Mouse (Mus musculus) midbrain, embryonic 15.5 days (tissue): ENCODE data around the gene Parg. TPM values are rescaled to one million over a fixed set of nuclear protein-coding genes. Genes with fewer than 3 reads are reported as not detected.

ENCODE experiments used
- ATAC-seq: fragments of 200-750 bp; cut with Nextera tagmentation; replicated peaks from 2 replicates; pipeline ENCODE4 v1.8.0; 2017; ENCODE audit warnings: moderate TSS enrichment
- H3K27ac ChIP-seq: fragments of 300-500 bp; sonication (generic); 2 replicates; pipeline ENCODE4 v1.5.1; 2015; ENCODE audit warnings: mild to moderate bottlenecking, inconsistent platforms
- H3K27me3 ChIP-seq: fragments of 300-500 bp; sonication (generic); replicated peaks from 2 replicates; pipeline ENCODE4 v1.6.1; 2015; ENCODE audit warnings: inconsistent platforms
- H3K36me3 ChIP-seq: fragments of 300-500 bp; sonication (generic); replicated peaks from 2 replicates; pipeline ENCODE4 v1.6.1; 2015; ENCODE audit warnings: inconsistent platforms
- H3K4me1 ChIP-seq: fragments of 300-500 bp; sonication (generic); 2 replicates; pipeline ENCODE4 v1.6.1; 2015; ENCODE audit warnings: inconsistent platforms
- H3K4me2 ChIP-seq: fragments of 300-500 bp; sonication (generic); 2 replicates; pipeline ENCODE4 v1.6.1; 2015; ENCODE audit warnings: inconsistent platforms, mild to moderate bottlenecking, moderate library complexity
- H3K4me3 ChIP-seq: fragments of 300-500 bp; sonication (generic); 2 replicates; pipeline ENCODE4 v1.5.1; 2015; ENCODE audit warnings: mild to moderate bottlenecking, inconsistent platforms
- H3K9ac ChIP-seq: fragments of 300-500 bp; sonication (generic); 2 replicates; pipeline ENCODE4 v1.6.1; 2015; ENCODE audit warnings: mild to moderate bottlenecking, inconsistent platforms
- H3K9me3 ChIP-seq: fragments of 300-500 bp; sonication (generic); 2 replicates; pipeline ENCODE4 v1.6.1; 2016; ENCODE audit warnings: inconsistent platforms
- WGBS: fragments of 180-500 bp; shearing (Covaris S2); methylation state at CpG from one replicate; pipeline ENCODE4 v1.1.7; 2015; ENCODE audit warnings: mixed read lengths; 5-methylcytosine and 5-hydroxymethylcytosine counted together
- polyA plus RNA-seq: library from polyadenylated mRNA; unstranded; fragments of >200 nt; fragmentation: Nextera tagmentation; extraction: Ambion mirVana; gene quantifications from 2 replicates; pipeline ENCODE4 v1.2.1, GENCODE M21; 2015

Parg gene
- 35.8 and 36.5 TPM in 2 replicates for polyA plus RNA-seq

DNA sequence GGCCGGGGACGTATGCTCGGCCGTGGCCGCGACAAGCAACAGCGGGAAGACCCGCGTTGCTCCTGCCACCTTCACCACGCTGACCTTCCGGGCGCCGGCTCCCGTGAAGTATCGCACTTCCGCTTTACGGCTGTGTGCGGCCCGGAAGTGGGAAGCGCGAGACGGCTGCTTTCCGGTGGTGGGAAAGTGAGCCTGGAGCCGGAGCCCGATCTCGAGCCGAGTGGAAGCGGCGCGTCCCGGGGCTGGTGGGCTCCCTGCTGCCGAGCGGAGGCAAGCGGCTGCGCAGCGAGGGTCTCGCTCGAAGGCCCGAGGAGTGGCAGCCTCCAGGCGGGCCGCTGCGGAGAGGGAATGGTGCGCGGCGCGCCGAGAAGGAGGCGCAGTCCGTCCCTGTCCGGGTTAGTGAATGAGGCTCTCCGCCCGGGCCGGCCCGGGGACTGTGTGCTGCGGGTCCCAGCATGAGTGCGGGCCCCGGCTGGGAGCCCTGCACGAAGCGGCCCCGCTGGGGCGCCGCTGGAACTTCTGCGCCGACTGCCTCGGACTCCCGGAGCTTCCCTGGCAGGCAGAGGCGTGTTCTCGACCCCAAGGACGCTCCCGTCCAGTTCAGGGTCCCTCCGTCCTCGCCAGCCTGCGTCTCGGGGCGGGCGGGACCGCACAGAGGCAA, at the start of gene Parg, which contains the start of gene Timm23:
Gene Parg, plus strand, starts transcription at position 159 of the 661 bp plus-strand sequence.
Gene Timm23, minus strand, starts transcription at position 108 of the 661 bp plus-strand sequence.
- H3K36me3 ChIP-seq = peaks cover 11% of the 10 kb centered on the region
- H3K9ac ChIP-seq = peak within 1 kb of the TSS; percentile 82
- H3K4me1 ChIP-seq = peaks cover 29% of the 10 kb centered on the region
- peak within 1 kb of the TSS; percentile 76 for H3K27ac ChIP-seq
- peak within 1 kb of the TSS; percentile 90 for H3K4me2 ChIP-seq
- under 1% methylated on average over 72 of the region's 77 CpGs for WGBS
- no peaks in the 10 kb centered on the region for H3K27me3 ChIP-seq
- no peaks in the 10 kb centered on the region for H3K9me3 ChIP-seq
- peak within 1 kb of the TSS; percentile 91 for H3K4me3 ChIP-seq
- peak; percentile 95 for ATAC-seq

DNA sequence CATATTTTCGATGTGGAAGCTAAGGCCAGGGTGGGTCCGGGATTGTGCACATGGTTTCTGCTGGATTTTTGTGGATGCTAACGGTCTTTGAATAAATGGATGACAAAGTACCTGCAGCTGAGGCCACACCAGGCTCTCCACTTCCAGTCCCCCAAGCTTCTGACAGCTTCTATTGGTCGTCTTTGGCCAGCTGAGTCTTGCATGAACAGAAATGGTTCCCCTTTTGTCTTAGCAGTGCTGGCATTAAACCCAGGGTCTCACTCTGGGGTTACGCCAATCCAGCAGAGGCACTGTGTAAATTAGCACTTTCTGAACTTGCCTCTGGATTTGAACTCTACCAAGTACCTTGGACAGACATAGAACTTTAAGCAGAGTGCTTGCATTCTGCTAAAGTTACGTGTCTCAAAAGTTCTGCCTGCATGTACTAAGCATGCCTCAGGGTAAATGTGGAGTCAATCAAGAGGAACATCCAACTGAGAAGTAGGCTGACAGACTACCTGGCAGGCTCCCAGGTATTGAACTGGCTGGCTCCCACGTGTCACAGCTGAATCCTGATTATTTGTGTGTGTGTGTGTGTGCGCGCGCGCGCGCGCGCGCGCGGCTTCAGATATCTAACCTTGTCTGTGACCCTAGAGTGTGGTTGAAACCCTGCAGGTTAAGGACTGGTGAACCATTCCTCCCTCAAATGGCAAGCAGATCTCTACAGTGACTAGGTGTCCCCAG, 49.3 kb upstream of the Parg start:
- H3K9ac ChIP-seq = no peak overlapping the region
- no peak overlapping the region for H3K4me2 ChIP-seq
- no peaks in the 10 kb centered on the region for H3K4me1 ChIP-seq
- no peak overlapping the region for H3K4me3 ChIP-seq
- no peak overlapping the region for H3K27ac ChIP-seq
- H3K36me3 ChIP-seq = no peaks in the 10 kb centered on the region
- no peak for ATAC-seq
- 92% methylated on average over 18 of the region's 18 CpGs for WGBS
- H3K9me3 ChIP-seq = no peaks in the 10 kb centered on the region
- no peaks in the 10 kb centered on the region for H3K27me3 ChIP-seq

GRCm38 (mm10) chr14:32153156-32153555, 48.6 kb upstream of the Parg start:
- Histone ChIP-seq H3K9me3 (no peaks in the 10 kb centered on the region), H3K4me3 (no peak overlapping the region), H3K27me3 (no peaks in the 10 kb centered on the region), H3K4me2 (no peak overlapping the region), H3K9ac (no peak overlapping the region), H3K27ac (no peak overlapping the region), H3K4me1 (no peaks in the 10 kb centered on the region), H3K36me3 (no peaks in the 10 kb centered on the region)
- no peak for ATAC-seq
- WGBS = 97% methylated on average over 2 of the region's 2 CpGs

GRCm38 (mm10) chr14:32154758-32155157, 47.0 kb upstream of the Parg start:
- no peak for ATAC-seq
- Histone ChIP-seq H3K4me3 (no peak overlapping the region), H3K4me2 (no peak overlapping the region), H3K9ac (no peak overlapping the region), H3K9me3 (no peaks in the 10 kb centered on the region), H3K27me3 (no peaks in the 10 kb centered on the region), H3K36me3 (no peaks in the 10 kb centered on the region), H3K4me1 (peaks cover 5% of the 10 kb centered on the region), H3K27ac (no peak overlapping the region)
- 91% methylated on average over 6 of the region's 6 CpGs for WGBS

GRCm38 (mm10) chr14:32159150-32159670, 42.5 kb upstream of the Parg start:
- Histone ChIP-seq H3K36me3 (no peaks in the 10 kb centered on the region), H3K9ac (peak overlapping the region; percentile 99), H3K4me1 (peaks cover 29% of the 10 kb centered on the region), H3K9me3 (no peaks in the 10 kb centered on the region), H3K4me3 (peak overlapping the region; percentile 99), H3K4me2 (peak overlapping the region; percentile 81), H3K27me3 (no peaks in the 10 kb centered on the region), H3K27ac (peak overlapping the region; percentile 91)
- WGBS = 35% methylated on average over 4 of the region's 4 CpGs
- ATAC-seq = peak; percentile 72

DNA sequence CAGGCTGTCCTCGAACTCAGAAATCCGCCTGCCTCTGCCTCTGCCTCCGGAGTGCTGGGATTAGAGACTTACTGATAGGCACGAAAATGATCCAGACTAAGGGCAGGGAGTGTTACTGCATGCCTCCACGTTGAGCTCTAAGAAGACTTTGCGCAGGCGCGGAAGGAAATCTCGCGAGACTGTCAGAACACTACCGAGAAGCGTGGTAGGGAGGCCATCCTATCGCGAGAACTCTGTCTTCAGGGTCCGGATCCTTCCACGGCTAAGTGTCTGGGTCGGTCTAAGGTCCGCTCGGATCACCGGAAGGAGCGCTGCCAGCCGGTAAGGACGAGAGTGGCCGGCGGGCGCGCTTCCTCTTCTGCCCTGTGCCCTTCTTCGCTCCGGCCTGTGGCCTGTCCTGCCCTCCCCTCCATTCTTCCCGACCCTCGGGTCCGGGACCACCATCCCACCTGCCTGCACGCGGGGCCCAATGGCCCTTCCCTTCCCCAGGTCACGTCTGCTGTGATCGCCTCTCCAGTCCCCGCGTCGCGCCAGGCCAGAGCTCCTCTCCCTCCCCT, 42.0 kb upstream of the Parg start, which contains the start of gene Ncoa4:
Gene Ncoa4, plus strand, starts transcription at position 176 of the 557 bp plus-strand sequence.
- peak; percentile 98 for ATAC-seq
- Histone ChIP-seq H3K27ac (peak within 1 kb of the TSS; percentile 91), H3K36me3 (no peaks in the 10 kb centered on the region)

DNA sequence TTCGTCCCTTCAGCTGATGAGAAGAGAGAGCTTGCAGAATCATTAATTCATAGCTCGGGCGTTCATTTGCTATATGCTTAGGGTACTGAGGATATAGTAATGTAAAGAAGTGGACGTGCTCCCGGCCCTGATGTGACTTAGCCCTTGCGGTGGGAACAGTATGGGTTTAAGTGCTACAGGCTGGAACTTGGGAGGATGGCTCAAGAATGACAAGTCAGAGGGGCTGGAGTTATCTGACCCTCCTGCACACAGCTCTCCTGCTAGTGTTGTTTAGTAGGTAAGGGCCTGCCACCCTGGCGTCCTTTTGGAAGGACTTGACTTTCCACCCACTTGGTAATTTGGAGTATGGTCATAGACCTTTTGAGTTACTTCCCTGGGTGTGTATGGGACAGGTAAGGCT, 41.2 kb upstream of the Parg start:
- Histone ChIP-seq H3K4me3 (peak overlapping the region; percentile 99), H3K4me2 (peak overlapping the region; percentile 81), H3K4me1 (peaks cover 35% of the 10 kb centered on the region), H3K27ac (peak overlapping the region; percentile 91), H3K9me3 (no peaks in the 10 kb centered on the region), H3K36me3 (no peaks in the 10 kb centered on the region), H3K27me3 (no peaks in the 10 kb centered on the region), H3K9ac (peak overlapping the region; percentile 99)
- no peak for ATAC-seq
- WGBS = 44% methylated on average over 7 of the region's 7 CpGs

More for the DNA sequence above, 42.0 kb upstream of the Parg start, which contains the start of gene Ncoa4:
- Histone ChIP-seq H3K27me3 (no peaks in the 10 kb centered on the region), H3K4me3 (peak within 1 kb of the TSS; percentile 99), H3K9me3 (no peaks in the 10 kb centered on the region), H3K9ac (peak within 1 kb of the TSS; percentile 99), H3K4me1 (peaks cover 29% of the 10 kb centered on the region), H3K4me2 (peak within 1 kb of the TSS; percentile 81)
- under 1% methylated on average over 40 of the region's 40 CpGs for WGBS

DNA sequence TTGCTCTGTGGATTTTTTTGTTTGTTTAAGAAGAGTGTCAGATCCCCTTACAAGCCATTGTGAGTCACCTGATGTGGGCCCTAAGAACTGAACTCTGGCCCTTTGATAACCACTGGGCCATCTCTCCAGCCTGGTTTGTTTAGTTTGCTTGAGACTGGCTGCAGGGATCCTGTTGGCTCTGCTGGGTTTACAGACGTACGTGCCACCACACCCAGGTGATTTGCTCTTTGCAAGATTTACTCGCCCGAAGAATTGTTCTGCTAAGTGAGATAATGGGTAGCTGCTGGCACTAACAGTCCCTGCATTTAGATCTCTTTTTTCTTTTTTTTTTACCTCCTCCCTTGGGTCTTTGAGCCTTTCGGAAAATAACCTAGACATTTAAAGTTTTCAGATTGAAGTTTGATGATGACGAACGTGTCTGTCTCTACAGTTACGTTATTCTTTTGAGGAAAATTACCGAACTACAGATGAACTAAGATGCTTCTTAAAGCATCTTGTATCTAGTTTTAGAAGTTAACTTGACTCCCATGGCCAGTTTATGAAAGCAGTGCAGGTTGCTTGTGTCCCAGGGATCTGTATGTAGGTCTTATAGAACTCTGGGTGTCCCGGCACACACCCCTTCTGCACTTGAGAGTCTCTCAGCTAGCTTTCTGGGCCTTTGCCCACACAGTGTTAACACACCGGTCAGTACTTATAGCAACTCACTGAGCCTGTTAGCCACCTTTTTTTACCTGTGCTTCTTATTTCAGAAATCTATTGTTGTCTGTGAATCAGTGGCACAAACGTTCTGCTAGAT, 40.5 kb upstream of the Parg start:
- WGBS = 88% methylated on average over 12 of the region's 12 CpGs
- Histone ChIP-seq H3K9me3 (no peaks in the 10 kb centered on the region), H3K4me2 (peak overlapping the region; percentile 81), H3K4me3 (peak overlapping the region; percentile 99), H3K27me3 (no peaks in the 10 kb centered on the region), H3K4me1 (peaks cover 40% of the 10 kb centered on the region), H3K36me3 (no peaks in the 10 kb centered on the region), H3K9ac (no peak overlapping the region), H3K27ac (no peak overlapping the region)
- no peak for ATAC-seq

GRCm38 (mm10) chr14:32162231-32162630, 39.5 kb upstream of the Parg start:
- H3K4me1 ChIP-seq = peaks cover 41% of the 10 kb centered on the region
- no peak for ATAC-seq
- WGBS = 96% methylated on average over 5 of the region's 5 CpGs

DNA sequence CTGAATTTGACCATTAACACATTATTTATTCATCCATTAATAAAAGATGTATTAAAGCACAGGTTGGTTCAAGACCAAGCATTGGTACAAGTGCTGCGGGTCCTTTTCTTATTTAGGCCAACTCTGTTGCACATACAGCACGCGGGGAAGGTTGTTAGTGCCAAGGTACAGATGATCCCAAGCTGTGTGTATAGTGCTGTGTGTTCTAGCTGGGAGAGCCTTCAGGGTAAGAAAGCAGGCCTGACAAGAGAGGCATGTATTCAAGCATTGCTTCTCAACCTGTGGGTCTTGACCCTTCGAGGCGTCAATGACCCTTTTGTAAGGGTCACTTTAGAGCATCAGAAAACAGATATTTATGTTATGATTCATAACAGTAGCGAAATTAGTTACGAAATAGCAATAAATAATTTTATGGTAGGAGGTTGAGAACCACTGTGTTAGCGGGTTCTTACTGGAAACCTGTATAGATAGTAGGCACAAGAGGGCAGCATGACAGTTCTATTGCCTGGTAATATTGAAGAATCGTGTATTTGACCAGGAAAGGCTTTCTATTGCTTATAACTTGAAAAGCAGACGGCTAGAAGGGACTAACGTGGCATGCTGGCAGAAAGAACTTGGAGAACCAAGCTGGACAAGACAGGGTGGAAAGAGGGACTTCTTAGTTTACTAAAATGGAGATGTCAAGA, 38.4 kb upstream of the Parg start:
- Histone ChIP-seq H3K9ac (no peak overlapping the region), H3K36me3 (no peaks in the 10 kb centered on the region), H3K27ac (no peak overlapping the region), H3K27me3 (no peaks in the 10 kb centered on the region), H3K4me2 (no peak overlapping the region), H3K4me1 (peaks cover 41% of the 10 kb centered on the region), H3K9me3 (no peaks in the 10 kb centered on the region), H3K4me3 (no peak overlapping the region)
- ATAC-seq = no peak
- WGBS = 93% methylated on average over 11 of the region's 11 CpGs

More at GRCm38 (mm10) chr14:32162231-32162630, 39.5 kb upstream of the Parg start:
- no peaks in the 10 kb centered on the region for H3K36me3 ChIP-seq
- no peak overlapping the region for H3K27ac ChIP-seq
- no peaks in the 10 kb centered on the region for H3K9me3 ChIP-seq
- no peaks in the 10 kb centered on the region for H3K27me3 ChIP-seq
- no peak overlapping the region for H3K4me2 ChIP-seq
- no peak overlapping the region for H3K4me3 ChIP-seq
- no peak overlapping the region for H3K9ac ChIP-seq
